Mouse (Mus musculus) midbrain, embryonic 16.5 days (tissue): ENCODE data around the gene Iqsec1. TPM values are rescaled to one million over a fixed set of nuclear protein-coding genes. Genes with fewer than 3 reads are reported as not detected.

Experiments used
- ATAC-seq: fragments of 200-750 bp; cut with Nextera tagmentation; 2 replicates; pipeline ENCODE4 v1.8.0; 2017; ENCODE audit warnings: moderate TSS enrichment
- H3K27ac ChIP-seq: fragments of 300-500 bp; sonication (generic); 2 replicates; pipeline ENCODE4 v1.5.1; 2014; ENCODE audit warnings: mild to moderate bottlenecking, low read length, mixed read lengths
- H3K27me3 ChIP-seq: fragments of 300-500 bp; sonication (generic); 2 replicates; pipeline ENCODE4 v1.6.1; 2014; ENCODE audit warnings: low read depth, low read length, mixed read lengths; ENCODE audit not compliant: control insufficient read depth, insufficient read depth
- H3K36me3 ChIP-seq: fragments of 300-500 bp; sonication (generic); 2 replicates; pipeline ENCODE4 v1.6.1; 2014; ENCODE audit warnings: mild to moderate bottlenecking, low read length, moderate library complexity, mixed read lengths; ENCODE audit not compliant: control insufficient read depth, insufficient read depth
- H3K4me1 ChIP-seq: fragments of 300-500 bp; sonication (generic); 2 replicates; pipeline ENCODE4 v1.6.1; 2014; ENCODE audit warnings: mild to moderate bottlenecking, low read length, mixed read lengths; ENCODE audit not compliant: control insufficient read depth, insufficient read depth
- H3K4me2 ChIP-seq: fragments of 300-500 bp; sonication (generic); 2 replicates; pipeline ENCODE4 v1.6.1; 2014; ENCODE audit warnings: mild to moderate bottlenecking, low read length, mixed read lengths
- H3K4me3 ChIP-seq: fragments of 300-500 bp; sonication (generic); 2 replicates; pipeline ENCODE4 v1.5.1; 2014; ENCODE audit warnings: low read depth, mild to moderate bottlenecking, low read length, moderate library complexity, mixed read lengths
- H3K9ac ChIP-seq: fragments of 300-500 bp; sonication (generic); 2 replicates; pipeline ENCODE4 v1.6.1; 2014; ENCODE audit warnings: low read depth, low read length, mixed read lengths
- H3K9me3 ChIP-seq: fragments of 300-500 bp; sonication (generic); replicated peaks from 2 replicates; pipeline ENCODE4 v1.6.1; 2014; ENCODE audit warnings: mild to moderate bottlenecking, low read length, mixed read lengths; ENCODE audit not compliant: control insufficient read depth, poor library complexity, severe bottlenecking
- WGBS: fragments of 180-500 bp; shearing (Covaris S2); extraction: QIAGEN DNeasy Blood & Tissue Kit; methylation state at CpG from one replicate; pipeline ENCODE4 v1.1.7; 2014; 5-methylcytosine and 5-hydroxymethylcytosine counted together
- polyA plus RNA-seq: library from polyadenylated mRNA; unstranded; fragments of >200 nt; fragmentation: Nextera tagmentation; extraction: Ambion mirVana; gene quantifications from 2 replicates; pipeline ENCODE4 v1.2.1, GENCODE M21; 2015

Iqsec1 gene
- polyA plus RNA-seq, 1 experiment from 2014 or later, result 25.6 TPM

GRCm38 (mm10) chr6:90683831-90684532 is 304.5 kb downstream of the Iqsec1 start:
- no peaks in the 10 kb centered on the region for H3K9me3 ChIP-seq
- peaks cover 6% of the 10 kb centered on the region for H3K36me3 ChIP-seq
- 88% methylated on average over 3 of the region's 3 CpGs for WGBS
- H3K4me3 ChIP-seq, result no peak overlapping the region
- H3K4me1 ChIP-seq, result 0 out of 2 replicates have a peak, but pooled peaks cover 2% of the 10 kb centered on the region
- H3K27ac ChIP-seq, result no peak overlapping the region
- H3K4me2 ChIP-seq, result no peak overlapping the region
- H3K27me3 ChIP-seq, result no peaks in the 10 kb centered on the region
- no peak; the same call in 1 of the 2 replicates for ATAC-seq
- no peak overlapping the region for H3K9ac ChIP-seq

- Histone ChIP-seq H3K27ac (no peak overlapping the region), H3K4me2 (no peak overlapping the region), H3K36me3 (peaks cover 25% of the 10 kb centered on the region), H3K4me1 (no peaks in the 10 kb centered on the region), H3K9ac (no peak overlapping the region), H3K9me3 (no peaks in the 10 kb centered on the region), H3K27me3 (no peaks in the 10 kb centered on the region), H3K4me3 (no peak overlapping the region)
- 87% methylated on average over 12 of the region's 12 CpGs for WGBS
- ATAC-seq, result no peak
These were observed 308.1 kb downstream of the Iqsec1 start for GRCm38 (mm10) chr6:90680401-90680800.

GRCm38 (mm10) chr6:90678759-90679158 is 309.7 kb downstream of the Iqsec1 start:
- WGBS, result 44% methylated on average over 4 of the region's 4 CpGs
- Histone ChIP-seq H3K4me1 (no peaks in the 10 kb centered on the region), H3K9ac (no peak overlapping the region), H3K4me2 (no peak overlapping the region), H3K27ac (no peak overlapping the region), H3K4me3 (no peak overlapping the region), H3K27me3 (no peaks in the 10 kb centered on the region), H3K36me3 (peaks cover 31% of the 10 kb centered on the region), H3K9me3 (no peaks in the 10 kb centered on the region)
- no peak for ATAC-seq

GRCm38 (mm10) chr6:90668693-90669092 is 319.8 kb downstream of the Iqsec1 start:
- 87% methylated on average over 9 of the region's 9 CpGs for WGBS
- no peak for ATAC-seq
- no peak overlapping the region for H3K27ac ChIP-seq
- H3K4me3 ChIP-seq, result no peak overlapping the region
- H3K4me2 ChIP-seq, result no peak overlapping the region
- no peaks in the 10 kb centered on the region for H3K9me3 ChIP-seq
- H3K4me1 ChIP-seq, result no peaks in the 10 kb centered on the region
- no peaks in the 10 kb centered on the region for H3K27me3 ChIP-seq
- H3K36me3 ChIP-seq, result peaks cover 43% of the 10 kb centered on the region
- no peak overlapping the region for H3K9ac ChIP-seq

GRCm38 (mm10) chr6:90663736-90664135 is 324.7 kb downstream of the Iqsec1 start:
- H3K9me3 ChIP-seq, result no peaks in the 10 kb centered on the region
- H3K4me1 ChIP-seq, result no peaks in the 10 kb centered on the region
- no peak overlapping the region for H3K4me3 ChIP-seq
- peaks cover 44% of the 10 kb centered on the region for H3K36me3 ChIP-seq
- no peak for ATAC-seq
- H3K4me2 ChIP-seq, result no peak overlapping the region
- 82% methylated on average over 11 of the region's 11 CpGs for WGBS
- no peak overlapping the region for H3K27ac ChIP-seq
- H3K9ac ChIP-seq, result no peak overlapping the region
- no peaks in the 10 kb centered on the region for H3K27me3 ChIP-seq

- H3K27me3 ChIP-seq, result no peaks in the 10 kb centered on the region
- H3K4me2 ChIP-seq, result no peak overlapping the region
- no peak overlapping the region for H3K9ac ChIP-seq
- no peaks in the 10 kb centered on the region for H3K9me3 ChIP-seq
- no peak for ATAC-seq
- H3K4me1 ChIP-seq, result no peaks in the 10 kb centered on the region
- 96% methylated on average over 5 of the region's 5 CpGs for WGBS
- no peak overlapping the region for H3K27ac ChIP-seq
- H3K36me3 ChIP-seq, result peaks cover 36% of the 10 kb centered on the region
- H3K4me3 ChIP-seq, result no peak overlapping the region
These were observed 326.3 kb downstream of the Iqsec1 start for GRCm38 (mm10) chr6:90662148-90662547.

- Histone ChIP-seq H3K27ac (no peak overlapping the region), H3K4me1 (no peaks in the 10 kb centered on the region), H3K27me3 (no peaks in the 10 kb centered on the region), H3K9me3 (no peaks in the 10 kb centered on the region), H3K36me3 (peaks cover 26% of the 10 kb centered on the region), H3K4me2 (no peak overlapping the region), H3K4me3 (no peak overlapping the region), H3K9ac (no peak overlapping the region)
- ATAC-seq, result no peak
- 91% methylated on average over 11 of the region's 11 CpGs for WGBS
These were observed 327.5 kb downstream of the Iqsec1 start for GRCm38 (mm10) chr6:90661029-90661399.

- H3K27ac ChIP-seq, result no peak overlapping the region
These were observed 328.0 kb downstream of the Iqsec1 start for GRCm38 (mm10) chr6:90660398-90661028.

GRCm38 (mm10) chr6:90659913-90660312 is 328.6 kb downstream of the Iqsec1 start:
- Histone ChIP-seq H3K4me3 (no peak overlapping the region), H3K27me3 (no peaks in the 10 kb centered on the region), H3K9ac (no peak overlapping the region), H3K4me1 (no peaks in the 10 kb centered on the region), H3K9me3 (no peaks in the 10 kb centered on the region), H3K27ac (no peak overlapping the region), H3K4me2 (no peak overlapping the region), H3K36me3 (peaks cover 16% of the 10 kb centered on the region)
- 83% methylated on average over 2 of the region's 2 CpGs for WGBS
- no peak for ATAC-seq

More at GRCm38 (mm10) chr6:90660398-90661028, 328.0 kb downstream of the Iqsec1 start:
- no peak overlapping the region for H3K4me2 ChIP-seq
- H3K9me3 ChIP-seq, result no peaks in the 10 kb centered on the region
- no peaks in the 10 kb centered on the region for H3K4me1 ChIP-seq
- no peak for ATAC-seq
- peaks cover 21% of the 10 kb centered on the region for H3K36me3 ChIP-seq
- no peak overlapping the region for H3K9ac ChIP-seq
- H3K4me3 ChIP-seq, result no peak overlapping the region
- H3K27me3 ChIP-seq, result no peaks in the 10 kb centered on the region
- WGBS, result 84% methylated on average over 20 of the region's 20 CpGs
